Mouse (Mus musculus) midbrain, postnatal 0 days (tissue): ENCODE measurements at regions not wholly inside any gene's neighbourhood (a gene's known extent, or its start where the extent isn't known, plus 50 kb on each side); places are given as distances from the start of the nearest gene placed in this dataset. TPM values are rescaled to one million over a fixed set of nuclear protein-coding genes. Genes with fewer than 3 reads are reported as not detected.

Source experiments
- ATAC-seq: fragments of 200-750 bp; cut with Nextera tagmentation; 2 replicates; pipeline ENCODE4 v1.8.0; 2017; ENCODE audit warnings: moderate number of reproducible peaks, mild to moderate bottlenecking, moderate TSS enrichment, moderate library complexity; ENCODE audit not compliant: low FRiP score
- DNase-seq: peaks from one replicate; pipeline ENCODE4 v3.0.0-alpha.2; 2015; ENCODE audit warnings: low spot score
- H3K27ac ChIP-seq: fragments of 300-500 bp; sonication (generic); 2 replicates; pipeline ENCODE4 v1.5.1; 2014; ENCODE audit warnings: low read depth, mild to moderate bottlenecking, low read length, mixed read lengths
- H3K27me3 ChIP-seq: fragments of 300-500 bp; sonication (generic); 2 replicates; pipeline ENCODE4 v1.6.1; 2014; ENCODE audit warnings: low read length, control low read depth, mixed read lengths; ENCODE audit not compliant: insufficient read depth
- H3K36me3 ChIP-seq: fragments of 300-500 bp; sonication (generic); 2 replicates; pipeline ENCODE4 v1.6.1; 2014; ENCODE audit warnings: low read length, control low read depth, mixed read lengths; ENCODE audit not compliant: insufficient read depth
- H3K4me1 ChIP-seq: fragments of 300-500 bp; sonication (generic); 2 replicates; pipeline ENCODE4 v1.6.1; 2014; ENCODE audit warnings: mild to moderate bottlenecking, control low read depth, antibody characterized with exemption, low read length, mixed read lengths; ENCODE audit not compliant: insufficient read depth
- H3K4me2 ChIP-seq: fragments of 300-500 bp; sonication (generic); 2 replicates; pipeline ENCODE4 v1.6.1; 2014; ENCODE audit warnings: low read depth, mild to moderate bottlenecking, low read length, mixed read lengths; ENCODE audit not compliant: poor library complexity, severe bottlenecking
- H3K4me3 ChIP-seq: fragments of 300-500 bp; sonication (generic); 2 replicates; pipeline ENCODE4 v1.5.1; 2014; ENCODE audit warnings: low read depth, mild to moderate bottlenecking, low read length, moderate library complexity
- H3K9ac ChIP-seq: fragments of 300-500 bp; sonication (generic); replicated peaks from 2 replicates; pipeline ENCODE4 v1.6.1; 2014; ENCODE audit warnings: mild to moderate bottlenecking, low read length, moderate library complexity, mixed read lengths; ENCODE audit not compliant: poor library complexity, severe bottlenecking
- H3K9me3 ChIP-seq: fragments of 300-500 bp; sonication (generic); 2 replicates; pipeline ENCODE4 v1.6.1; 2016; ENCODE audit warnings: low read length, control low read depth
- CTCF ChIP-seq: IDR thresholded peaks from 2 replicates; pipeline ENCODE4 v1.5.1; 2016; ENCODE audit warnings: antibody characterized with exemption, mild to moderate bottlenecking
- WGBS: fragments of 180-500 bp; shearing (Covaris S2); extraction: QIAGEN DNeasy Blood & Tissue Kit; methylation state at CpG from one replicate; pipeline ENCODE4 v1.1.7; 2014; 5-methylcytosine and 5-hydroxymethylcytosine counted together
- microRNA-seq: library from miRNA; unstranded; fragments of <30 nt; microRNA quantifications from one replicate; pipeline ENCODE4, GENCODE M21; 2016; ENCODE audit warnings: borderline number of aligned reads

DNA sequence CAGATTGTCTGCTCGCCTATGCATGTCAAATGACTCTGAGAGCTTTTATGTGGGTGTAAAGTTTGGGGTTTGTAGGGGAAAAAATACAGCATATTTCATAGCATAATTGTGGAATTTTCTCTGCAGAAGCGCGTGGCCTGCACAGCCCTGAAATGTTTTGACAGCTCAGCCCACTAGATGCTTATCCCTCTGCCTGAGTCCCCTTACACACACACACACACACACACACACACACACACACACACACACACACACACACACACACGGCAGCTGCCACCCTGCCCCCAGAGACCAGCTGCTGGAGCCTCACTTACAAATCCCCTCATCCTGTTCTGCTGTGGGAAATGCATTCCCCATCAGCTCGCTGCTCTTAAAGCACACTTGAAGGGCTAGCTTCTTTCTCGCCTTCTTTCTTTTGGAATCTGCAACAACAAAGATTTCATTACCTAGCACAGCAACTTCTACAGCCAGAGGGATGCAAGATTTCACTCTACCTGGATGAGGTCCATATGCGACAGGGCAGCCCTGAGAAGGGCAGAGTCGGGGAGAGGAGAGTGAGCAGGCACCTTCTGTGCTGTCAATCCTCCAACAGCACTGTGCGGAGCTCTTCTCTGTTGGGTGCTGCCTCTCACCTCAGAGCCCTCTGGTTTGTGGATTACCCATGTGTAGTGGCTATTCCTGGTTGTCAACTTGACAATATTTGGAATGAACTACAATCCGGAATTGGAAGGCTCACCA, 264.1 kb downstream of the Cdc5l start:
- H3K9ac ChIP-seq, result no peak overlapping the region
- no peaks in the 10 kb centered on the region for H3K4me1 ChIP-seq
- WGBS, result 40% methylated on average over 9 of the region's 10 CpGs
- no peak overlapping the region for H3K4me3 ChIP-seq
- no peak overlapping the region for H3K4me2 ChIP-seq
- no peak for ATAC-seq
- no peak overlapping the region for H3K27ac ChIP-seq
- no peaks in the 10 kb centered on the region for H3K9me3 ChIP-seq
- H3K36me3 ChIP-seq, result no peaks in the 10 kb centered on the region
- no peaks in the 10 kb centered on the region for H3K27me3 ChIP-seq
- TF ChIP-seq CTCF, result no peak
- peak; percentile 13 for DNase-seq

Small RNA genes in the stretch of these regions (microRNA-seq; reads per million reads assigned to microRNA genes)
- not detected for gene Gm24979
